Mouse (Mus musculus): ENCODE data around the gene Nlgn2. TPM values are rescaled to one million over a fixed set of nuclear protein-coding genes. Genes with fewer than 3 reads are reported as not detected.

Gene Nlgn2
- total and polyA plus RNA-seq, 3 experiments = 20.3 to 43.3 (median 29.8) TPM

GRCm38 (mm10) chr11:69781828-69782227, 55.8 kb downstream of the Nlgn2 start:
- H3K79me2 ChIP-seq (ENCODE audit: control insufficient read depth, insufficient read depth, low read length, poor library complexity) = peaks cover 3% of the 10 kb centered on the region; the same call in 1 of the 2 replicates
- H3K36me3 ChIP-seq (ENCODE audit: control insufficient read depth in 1 of 2, insufficient read depth in 2 of 2, low read length in 2 of 2) = peaks cover 0 to 5% of the 10 kb centered on the region in 2 experiments; a peak in 2 of 4 replicates
- TF ChIP-seq USF2 (IDR thresholded peaks at IDR 0.05; ENCODE audit: borderline replicate concordance in 1 of 2, insufficient read depth in 1 of 2, low read depth in 1 of 2, low read length in 2 of 2) = no peak
- TF ChIP-seq USF1 (IDR thresholded peaks at IDR 0.05; ENCODE audit: low read depth, low read length) = no peak
- no peak for TF ChIP-seq MEF2A (IDR thresholded peaks at IDR 0.05; ENCODE audit: extremely low read depth, insufficient replicate concordance, low read depth, low read length, poor library complexity, severe bottlenecking)
- TF ChIP-seq MAX (IDR thresholded peaks at IDR 0.05; ENCODE audit: low read length) = no peak
- no peak for TF ChIP-seq MAZ (IDR thresholded peaks at IDR 0.05; ENCODE audit: low read depth, low read length)
- no peak for TF ChIP-seq BHLHE40 (IDR thresholded peaks at IDR 0.05; ENCODE audit: borderline replicate concordance, low read depth, low read length)
- no peak for TF ChIP-seq NELFE (IDR thresholded peaks at IDR 0.05; ENCODE audit: low read depth, low read length)
- TF ChIP-seq MYC (IDR thresholded peaks at IDR 0.05; ENCODE audit: low read depth, low read length) = no peak
- no peak for TF ChIP-seq ZNF384 (IDR thresholded peaks at IDR 0.05; ENCODE audit: low read depth, low read length)
- TF ChIP-seq MYB (IDR thresholded peaks at IDR 0.05; ENCODE audit: low read depth, low read length) = no peak
- no peak for TF ChIP-seq GABPA (IDR thresholded peaks at IDR 0.05; ENCODE audit: low read depth, low read length)
- TF ChIP-seq ELF1 (IDR thresholded peaks at IDR 0.05; ENCODE audit: low read depth, low read length) = no peak
- no peak for TF ChIP-seq SIN3A (IDR thresholded peaks at IDR 0.05; ENCODE audit: low read length)
- no peak for TF ChIP-seq POLR2AphosphoS2 (IDR thresholded peaks at IDR 0.05; ENCODE audit: low read length)
- peaks cover 2 to 8% of the 10 kb centered on the region in 2 experiments; a peak in 3 of 4 replicates for H3K4me1 ChIP-seq (ENCODE audit: control insufficient read depth in 1 of 2, insufficient read depth in 2 of 2, low read length in 2 of 2)
- H3K9ac ChIP-seq (ENCODE audit: control insufficient read depth, low read depth, low read length, poor library complexity, severe bottlenecking) = no peak overlapping the region
- DNase-seq (ENCODE audit: low read depth, low spot score) = no peak
- no peaks in the 10 kb centered on the region for H3K27me3 ChIP-seq (ENCODE audit: control insufficient read depth in 1 of 2, insufficient read depth in 2 of 2, low read length in 2 of 2)
- H3K9me3 ChIP-seq (replicated peaks; ENCODE audit: insufficient read depth, low read length) = no peaks in the 10 kb centered on the region
- no peak overlapping the region for H3K27ac ChIP-seq (ENCODE audit: control insufficient read depth, low read depth, low read length)
- no peak overlapping the region for H3K4me3 ChIP-seq (ENCODE audit: control insufficient read depth in 1 of 2, insufficient read depth in 1 of 2, low read depth in 2 of 2, low read length in 2 of 2)

- no peak overlapping the region for H3K4me3 ChIP-seq (ENCODE audit: control insufficient read depth in 1 of 2, insufficient read depth in 1 of 2, low read depth in 2 of 2, low read length in 2 of 2)
- H3K27ac ChIP-seq (ENCODE audit: control insufficient read depth, low read depth, low read length) = no peak overlapping the region
- no peaks in the 10 kb centered on the region for H3K4me1 ChIP-seq (ENCODE audit: control insufficient read depth in 1 of 2, insufficient read depth in 2 of 2, low read length in 2 of 2)
- peaks cover 0 to under 1% of the 10 kb centered on the region in 2 experiments; a peak in 2 of 4 replicates for H3K36me3 ChIP-seq (ENCODE audit: control insufficient read depth in 1 of 2, insufficient read depth in 2 of 2, low read length in 2 of 2)
- no peak overlapping the region for H3K9ac ChIP-seq (ENCODE audit: control insufficient read depth, low read depth, low read length, poor library complexity, severe bottlenecking)
- DNase-seq (ENCODE audit: low read depth, low spot score) = no peak
- no peaks in the 10 kb centered on the region for H3K9me3 ChIP-seq (replicated peaks; ENCODE audit: insufficient read depth, low read length)
- TF ChIP-seq UBTF (IDR thresholded peaks at IDR 0.05; ENCODE audit: borderline replicate concordance, insufficient read depth, low read depth, low read length) = no peak
- no peak for TF ChIP-seq MEF2A (IDR thresholded peaks at IDR 0.05; ENCODE audit: extremely low read depth, insufficient replicate concordance, low read depth, low read length, poor library complexity, severe bottlenecking)
- TF ChIP-seq ELF1 (IDR thresholded peaks at IDR 0.05; ENCODE audit: low read depth, low read length) = no peak
- TF ChIP-seq MAFK (IDR thresholded peaks at IDR 0.05; ENCODE audit: borderline replicate concordance, low read depth, low read length) = no peak
- TF ChIP-seq ZKSCAN1 (IDR thresholded peaks at IDR 0.05; ENCODE audit: low read depth, low read length) = no peak
- H3K27me3 ChIP-seq (ENCODE audit: control insufficient read depth in 1 of 2, insufficient read depth in 2 of 2, low read length in 2 of 2) = no peaks in the 10 kb centered on the region
- no peaks in the 10 kb centered on the region for H3K79me2 ChIP-seq (ENCODE audit: control insufficient read depth, insufficient read depth, low read length, poor library complexity)
These were observed 58.6 kb downstream of the Nlgn2 start for GRCm38 (mm10) chr11:69778985-69779384.
